Mouse (Mus musculus): ENCODE measurements around the gene Cox4i2. TPM values are rescaled to one million over a fixed set of nuclear protein-coding genes. Genes with fewer than 3 reads are reported as not detected.

Gene Cox4i2
- total RNA-seq, 2 experiments from 2014 or later = 17.8 to 19.1 TPM

- DNase-seq = peak; percentile 67 to 73
- intact Hi-C loops (cut with DNase I) = no loop called here
Measured at GRCm38 (mm10) chr2:152729636-152730020, 24.3 kb upstream of the Cox4i2 start.

GRCm38 (mm10) chr2:152733201-152733600, 20.8 kb upstream of the Cox4i2 start:
- DNase-seq = no peak
- intact Hi-C loops (cut with DNase I) = no loop called here

GRCm38 (mm10) chr2:152734501-152734900, 19.5 kb upstream of the Cox4i2 start:
- no peak for DNase-seq
- intact Hi-C loops (cut with DNase I) = no loop called here

- peak; percentile 94 to 97 for DNase-seq
- intact Hi-C loops (cut with DNase I) = no loop called here
Measured at GRCm38 (mm10) chr2:152734984-152735383, 19.0 kb upstream of the Cox4i2 start.

- intact Hi-C loops (cut with DNase I) = loop anchor here (2.0 kb wide), 1 partner anchor 29 kb away; no protein-coding TSS in a partner anchor
- peak; percentile 84 to 86 for DNase-seq
Measured at GRCm38 (mm10) chr2:152736090-152736601, 17.8 kb upstream of the Cox4i2 start, which contains the start of gene Id1. Gene Id1, plus strand, starts transcription at chr2:152736251.

- intact Hi-C loops (cut with DNase I) = loop anchor here (2.0 kb wide), 1 partner anchor 30 kb away; no protein-coding TSS in a partner anchor
- DNase-seq = peak; percentile 37 to 42
Measured at GRCm38 (mm10) chr2:152736748-152737147, 17.2 kb upstream of the Cox4i2 start.

GRCm38 (mm10) chr2:152737306-152738221, 16.4 kb upstream of the Cox4i2 start:
- intact Hi-C loops (cut with DNase I) = loop anchor here (2.0 kb wide), 1 partner anchor 31 kb away; no protein-coding TSS in a partner anchor
- DNase-seq = peak; percentile 28 to 45

- intact Hi-C loops (cut with DNase I) = no loop called here
- DNase-seq = no peak
Measured at GRCm38 (mm10) chr2:152738341-152738740, 15.6 kb upstream of the Cox4i2 start.

GRCm38 (mm10) chr2:152739031-152739841, 14.7 kb upstream of the Cox4i2 start:
- intact Hi-C loops (cut with DNase I) = no loop called here
- DNase-seq = peak; percentile 88

- intact Hi-C loops (cut with DNase I) = loop anchor here (10.0 kb wide), 1 partner anchor 275 kb away; the partner anchor contains the start of gene Pdrg1
Measured at GRCm38 (mm10) chr2:152739842-152740260, 14.1 kb upstream of the Cox4i2 start.

GRCm38 (mm10) chr2:152740490-152740889, 13.5 kb upstream of the Cox4i2 start:
- intact Hi-C loops (cut with DNase I) = loop anchor here (10.0 kb wide), 1 partner anchor 274 kb away; the partner anchor contains the start of gene Pdrg1
- no peak for DNase-seq

More at GRCm38 (mm10) chr2:152739842-152740260, 14.1 kb upstream of the Cox4i2 start:
- DNase-seq = peak in 1 of 2 experiments; percentile 36

GRCm38 (mm10) chr2:152741153-152742041, 12.6 kb upstream of the Cox4i2 start:
- peak; percentile 67 to 77 for DNase-seq
- intact Hi-C loops (cut with DNase I) = loop anchor here (1.0 to 10.0 kb wide), 3 partner anchors 25 to 273 kb away; partner anchors contain the start of gene Pdrg1

- DNase-seq = peak; percentile 77 to 84
- intact Hi-C loops (cut with DNase I) = loop anchor here (1.0 to 10.0 kb wide), 3 partner anchors 24 to 272 kb away; partner anchors contain the start of gene Pdrg1
Measured at GRCm38 (mm10) chr2:152742435-152742834, 11.5 kb upstream of the Cox4i2 start.

- no peak for DNase-seq
- intact Hi-C loops (cut with DNase I) = loop anchor here (10.0 kb wide), 1 partner anchor 142 kb away; no protein-coding TSS in a partner anchor
Measured at GRCm38 (mm10) chr2:152756474-152757393, 2.8 kb downstream of the Cox4i2 start.

- no peak for DNase-seq
- intact Hi-C loops (cut with DNase I) = loop anchor here (10.0 kb wide), 1 partner anchor 143 kb away; no protein-coding TSS in a partner anchor
Measured at GRCm38 (mm10) chr2:152757478-152757877, 3.5 kb downstream of the Cox4i2 start.

- no peak for DNase-seq
- intact Hi-C loops (cut with DNase I) = loop anchor here (10.0 kb wide), 1 partner anchor 144 kb away; no protein-coding TSS in a partner anchor
Measured at GRCm38 (mm10) chr2:152758351-152758750, 4.4 kb downstream of the Cox4i2 start.

GRCm38 (mm10) chr2:152763310-152763709, 9.3 kb downstream of the Cox4i2 start:
- intact Hi-C loops (cut with DNase I) = no loop called here
- DNase-seq = no peak
